Mouse (Mus musculus) hindbrain, postnatal 0 days (tissue): Measurements from ENCODE around the gene Maml3. TPM values are rescaled to one million over a fixed set of nuclear protein-coding genes. Genes with fewer than 3 reads are reported as not detected.

Experiments
- ATAC-seq: fragments of 200-750 bp; cut with Nextera tagmentation; 2 replicates; pipeline ENCODE4 v1.8.0; 2017; ENCODE audit warnings: mild to moderate bottlenecking, moderate TSS enrichment, moderate library complexity
- DNase-seq: peaks from one replicate; pipeline ENCODE4 v3.0.0-alpha.2; 2015; ENCODE audit warnings: low spot score
- H3K27ac ChIP-seq: fragments of 300-500 bp; sonication (generic); 2 replicates; pipeline ENCODE4 v1.5.1; 2014; ENCODE audit warnings: mild to moderate bottlenecking
- H3K27me3 ChIP-seq: fragments of 300-500 bp; sonication (generic); 2 replicates; pipeline ENCODE4 v1.6.1; 2014; ENCODE audit warnings: low read length, mixed read lengths; ENCODE audit not compliant: insufficient read depth
- H3K36me3 ChIP-seq: fragments of 300-500 bp; sonication (generic); 2 replicates; pipeline ENCODE4 v1.6.1; 2014; ENCODE audit warnings: low read length, mixed read lengths; ENCODE audit not compliant: insufficient read depth
- H3K4me1 ChIP-seq: fragments of 300-500 bp; sonication (generic); 2 replicates; pipeline ENCODE4 v1.6.1; 2014; ENCODE audit warnings: antibody characterized with exemption, low read length, mixed read lengths; ENCODE audit not compliant: insufficient read depth
- H3K4me2 ChIP-seq: fragments of 300-500 bp; sonication (generic); 2 replicates; pipeline ENCODE4 v1.6.1; 2014; ENCODE audit warnings: low read depth, mild to moderate bottlenecking, low read length, moderate library complexity, mixed read lengths
- H3K4me3 ChIP-seq: fragments of 300-500 bp; sonication (generic); 2 replicates; pipeline ENCODE4 v1.5.1; 2014; ENCODE audit warnings: low read length
- H3K9ac ChIP-seq: fragments of 300-500 bp; sonication (generic); replicated peaks from 2 replicates; pipeline ENCODE4 v1.6.1; 2014; ENCODE audit warnings: mild to moderate bottlenecking, low read length, moderate library complexity, mixed read lengths
- H3K9me3 ChIP-seq: fragments of 300-500 bp; sonication (generic); 2 replicates; pipeline ENCODE4 v1.6.1; 2016; ENCODE audit warnings: low read length, mixed read lengths
- CTCF ChIP-seq: IDR thresholded peaks from 2 replicates; pipeline ENCODE4 v1.5.1; 2016; ENCODE audit warnings: antibody characterized with exemption, control low read depth, low read depth
- WGBS: fragments of 180-500 bp; shearing (Covaris S2); extraction: QIAGEN DNeasy Blood & Tissue Kit; methylation state at CpG from one replicate; pipeline ENCODE4 v1.1.7; 2014; 5-methylcytosine and 5-hydroxymethylcytosine counted together
- polyA plus RNA-seq: library from polyadenylated mRNA; unstranded; fragments of >200 nt; fragmentation: Nextera tagmentation; extraction: Ambion mirVana; gene quantifications from 2 replicates; pipeline ENCODE4 v1.2.1, GENCODE M21; 2015
- total RNA-seq: library from RNA; depleted of rRNA; stranded (reverse); fragments of >200 nt; gene quantifications from 2 replicates; pipeline ENCODE4 v1.2.3, GENCODE M21; 2014

The Maml3 gene
- total and polyA plus RNA-seq, 2 experiments from 2014 or later = 4.8 to 18.8 TPM

DNA sequence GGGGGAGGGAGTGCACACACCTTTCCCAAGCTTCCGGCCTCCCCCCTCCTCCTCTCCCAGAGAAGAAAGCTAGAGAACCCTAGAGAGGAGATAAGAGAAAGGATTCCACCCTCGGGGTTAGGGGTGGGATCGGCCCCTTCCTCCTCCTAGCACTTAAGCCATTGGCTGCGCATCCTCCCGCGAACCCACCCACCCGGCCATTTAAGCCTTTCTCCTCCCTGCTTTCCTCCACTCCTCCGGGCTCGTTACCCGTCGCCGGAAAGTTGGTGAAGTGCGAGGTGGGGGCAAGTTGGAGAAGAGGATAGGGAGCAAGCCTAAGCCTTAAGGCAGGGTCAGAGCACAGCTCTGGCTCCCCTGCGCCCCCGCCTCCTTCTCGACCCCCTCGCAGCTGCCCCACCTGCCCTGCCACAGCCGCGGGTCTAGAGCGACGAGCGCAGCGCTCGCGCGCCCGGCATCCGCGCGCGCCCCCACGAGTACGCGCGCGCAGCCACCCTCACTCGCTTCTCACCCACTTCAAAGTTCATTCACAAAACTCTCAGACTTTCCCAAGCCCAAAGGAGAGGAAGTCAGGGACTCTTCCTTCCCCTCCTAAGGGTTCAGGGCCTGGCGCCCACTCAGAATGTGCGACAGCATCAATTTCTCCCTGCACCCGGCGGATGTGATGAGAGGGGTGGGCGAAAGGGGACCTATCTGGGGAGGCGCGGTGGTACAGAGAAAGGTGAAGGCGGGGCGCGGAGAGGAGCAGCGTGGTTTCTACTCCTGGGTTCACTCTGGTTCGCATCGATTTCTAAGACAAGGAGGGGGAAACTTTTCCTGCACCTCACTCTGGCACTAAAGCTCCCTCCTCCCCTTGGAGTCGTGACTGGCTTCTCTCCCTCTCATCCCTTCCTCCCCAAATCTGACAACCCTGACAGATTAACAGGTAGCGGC lies 2.0 kb downstream of the Maml3 start:
- WGBS = 1% methylated on average over 51 of the region's 52 CpGs
- ATAC-seq (peak; percentile 81), DNase-seq (peak; percentile 90)
- H3K36me3 ChIP-seq = no peaks in the 10 kb centered on the region
- H3K9me3 ChIP-seq = no peaks in the 10 kb centered on the region
- H3K4me3 ChIP-seq = peak overlapping the region; percentile 79
- peak overlapping the region; percentile 98 for H3K27ac ChIP-seq
- no peaks in the 10 kb centered on the region for H3K27me3 ChIP-seq
- H3K4me1 ChIP-seq = no peaks in the 10 kb centered on the region
- TF ChIP-seq CTCF = no peak
- H3K4me2 ChIP-seq = peak overlapping the region; percentile 96
- H3K9ac ChIP-seq = peak overlapping the region; percentile 79

- H3K27me3 ChIP-seq = no peaks in the 10 kb centered on the region
- H3K9ac ChIP-seq = peak overlapping the region; percentile 79
- H3K9me3 ChIP-seq = no peaks in the 10 kb centered on the region
- no peaks in the 10 kb centered on the region for H3K36me3 ChIP-seq
- ATAC-seq (peak; percentile 87), DNase-seq (peak; percentile 91)
- under 1% methylated on average over 37 of the region's 57 CpGs for WGBS
- H3K4me3 ChIP-seq = peak overlapping the region; percentile 79
- H3K4me1 ChIP-seq = no peaks in the 10 kb centered on the region
- peak overlapping the region; percentile 98 for H3K27ac ChIP-seq
- TF ChIP-seq CTCF = 0 out of 2 replicates have a peak, but pooled peaks have one; percentile 4
- peak overlapping the region; percentile 96 for H3K4me2 ChIP-seq
Measured at GRCm38 (mm10) chr3:52101977-52102600, 2.8 kb downstream of the Maml3 start.

GRCm38 (mm10) chr3:52101401-52101976 lies 3.4 kb downstream of the Maml3 start:
- H3K27ac ChIP-seq = peak overlapping the region; percentile 98
- H3K9ac ChIP-seq = peak overlapping the region; percentile 79
- no peaks in the 10 kb centered on the region for H3K4me1 ChIP-seq
- ATAC-seq (peak; percentile 48; the same call in 1 of the 2 replicates), DNase-seq (no peak)
- TF ChIP-seq CTCF = no peak
- no peaks in the 10 kb centered on the region for H3K27me3 ChIP-seq
- H3K4me3 ChIP-seq = peak overlapping the region; percentile 79
- no peaks in the 10 kb centered on the region for H3K9me3 ChIP-seq
- H3K4me2 ChIP-seq = peak overlapping the region; percentile 96
- 1% methylated on average over 14 of the region's 14 CpGs for WGBS
- H3K36me3 ChIP-seq = no peaks in the 10 kb centered on the region

DNA sequence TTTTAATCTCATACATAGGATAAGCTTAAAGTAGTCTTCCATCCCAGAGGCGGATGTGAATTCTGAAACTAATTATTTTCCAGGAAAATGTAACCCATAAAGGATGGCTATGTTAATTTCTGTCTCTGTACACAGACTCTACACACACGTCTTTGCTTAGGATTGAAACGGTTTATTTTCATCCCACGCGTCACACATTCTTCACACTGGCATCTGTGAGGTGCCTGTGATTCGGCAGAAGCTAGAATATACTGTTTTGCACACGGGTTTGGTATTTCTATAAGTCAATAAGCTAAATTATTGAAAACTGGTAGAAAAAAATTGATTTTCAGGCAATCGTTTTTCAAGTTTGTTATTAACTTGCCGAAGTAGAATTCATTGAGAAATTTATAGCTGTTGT lies 4.0 kb downstream of the Maml3 start:
- Histone ChIP-seq H3K9ac (peak overlapping the region; percentile 79; the same call in 1 of the 2 replicates), H3K4me1 (no peaks in the 10 kb centered on the region), H3K27ac (0 out of 2 replicates have a peak overlapping the region, but pooled peaks have one; percentile 27), H3K9me3 (no peaks in the 10 kb centered on the region), H3K4me2 (peak overlapping the region; percentile 96), H3K27me3 (no peaks in the 10 kb centered on the region), H3K4me3 (peak overlapping the region; percentile 79), H3K36me3 (no peaks in the 10 kb centered on the region)
- ATAC-seq (no peak), DNase-seq (no peak)
- no peak for TF ChIP-seq CTCF
- WGBS = 29% methylated on average over 9 of the region's 9 CpGs

GRCm38 (mm10) chr3:52100306-52100705 lies 4.6 kb downstream of the Maml3 start:
- Histone ChIP-seq H3K4me1 (no peaks in the 10 kb centered on the region), H3K4me3 (no peak overlapping the region), H3K9me3 (no peaks in the 10 kb centered on the region), H3K27ac (no peak overlapping the region), H3K27me3 (no peaks in the 10 kb centered on the region), H3K4me2 (no peak overlapping the region), H3K9ac (no peak overlapping the region), H3K36me3 (no peaks in the 10 kb centered on the region)
- no peak for ATAC-seq
- DNase-seq = no peak
- TF ChIP-seq CTCF = no peak
- WGBS = 74% methylated on average over 4 of the region's 4 CpGs

GRCm38 (mm10) chr3:52099286-52099685 lies 5.6 kb downstream of the Maml3 start:
- no peak overlapping the region for H3K4me2 ChIP-seq

More at GRCm38 (mm10) chr3:52099286-52099685, 5.6 kb downstream of the Maml3 start:
- Histone ChIP-seq H3K9ac (no peak overlapping the region), H3K27ac (no peak overlapping the region), H3K4me3 (no peak overlapping the region), H3K27me3 (no peaks in the 10 kb centered on the region), H3K4me1 (no peaks in the 10 kb centered on the region), H3K9me3 (no peaks in the 10 kb centered on the region), H3K36me3 (no peaks in the 10 kb centered on the region)
- TF ChIP-seq CTCF = no peak
- DNase-seq = no peak
- ATAC-seq = no peak
- WGBS = 90% methylated on average over 1 of the region's 1 CpGs
